Mouse (Mus musculus) heart, embryonic 13.5 days (tissue): Measurements from ENCODE around the gene Zfp36l1. TPM values are rescaled to one million over a fixed set of nuclear protein-coding genes. Genes with fewer than 3 reads are reported as not detected.
A peak's percentile ranks its signal among the peaks of the same experiment; 100 is the strongest.
"Not testable (repeated sequence)": the region's sequence is repeated elsewhere in the genome, so short reads cannot be mapped to it uniquely, and the experiment has no call there.

Experiments
- ATAC-seq: fragments of 200-750 bp; cut with Nextera tagmentation; 2 replicates; pipeline ENCODE4 v1.8.0; 2017; ENCODE audit warnings: moderate TSS enrichment; ENCODE audit not compliant: insufficient number of reproducible peaks, low FRiP score, low TSS enrichment; ENCODE audit errors: extremely low read depth
- H3K27ac ChIP-seq: fragments of 300-500 bp; sonication (generic); replicated peaks from 2 replicates; pipeline ENCODE4 v1.5.1; 2015; ENCODE audit warnings: moderate library complexity, mild to moderate bottlenecking, inconsistent platforms
- H3K27me3 ChIP-seq: fragments of 300-500 bp; sonication (generic); replicated peaks from 2 replicates; pipeline ENCODE4 v1.6.1; 2015; ENCODE audit warnings: mild to moderate bottlenecking, inconsistent platforms
- H3K36me3 ChIP-seq: fragments of 300-500 bp; sonication (generic); 2 replicates; pipeline ENCODE4 v1.6.1; 2015; ENCODE audit warnings: mild to moderate bottlenecking, inconsistent platforms
- H3K4me1 ChIP-seq: fragments of 300-500 bp; sonication (generic); 2 replicates; pipeline ENCODE4 v1.6.1; 2015; ENCODE audit warnings: inconsistent platforms
- H3K4me2 ChIP-seq: fragments of 300-500 bp; sonication (generic); 2 replicates; pipeline ENCODE4 v1.6.1; 2015; ENCODE audit warnings: inconsistent platforms, mild to moderate bottlenecking, moderate library complexity
- H3K4me3 ChIP-seq: fragments of 300-500 bp; sonication (generic); 2 replicates; pipeline ENCODE4 v1.5.1; 2015; ENCODE audit warnings: moderate library complexity, mild to moderate bottlenecking, inconsistent platforms
- H3K9ac ChIP-seq: fragments of 300-500 bp; sonication (generic); 2 replicates; pipeline ENCODE4 v1.6.1; 2015; ENCODE audit warnings: inconsistent platforms, mild to moderate bottlenecking, moderate library complexity
- H3K9me3 ChIP-seq: fragments of 300-500 bp; sonication (generic); 2 replicates; pipeline ENCODE4 v1.6.1; 2016; ENCODE audit warnings: inconsistent platforms
- WGBS: fragments of 180-500 bp; shearing (Covaris S2); methylation state at CpG from one replicate; pipeline ENCODE4 v1.1.7; 2015; ENCODE audit warnings: mixed read lengths; 5-methylcytosine and 5-hydroxymethylcytosine counted together
- polyA plus RNA-seq: library from polyadenylated mRNA; unstranded; fragments of >200 nt; fragmentation: Nextera tagmentation; extraction: Ambion mirVana; gene quantifications from 2 replicates; pipeline ENCODE4 v1.2.1, GENCODE M21; 2015

Gene Zfp36l1
- polyA plus RNA-seq, 1 experiment from 2014 or later = 96.2 TPM

DNA sequence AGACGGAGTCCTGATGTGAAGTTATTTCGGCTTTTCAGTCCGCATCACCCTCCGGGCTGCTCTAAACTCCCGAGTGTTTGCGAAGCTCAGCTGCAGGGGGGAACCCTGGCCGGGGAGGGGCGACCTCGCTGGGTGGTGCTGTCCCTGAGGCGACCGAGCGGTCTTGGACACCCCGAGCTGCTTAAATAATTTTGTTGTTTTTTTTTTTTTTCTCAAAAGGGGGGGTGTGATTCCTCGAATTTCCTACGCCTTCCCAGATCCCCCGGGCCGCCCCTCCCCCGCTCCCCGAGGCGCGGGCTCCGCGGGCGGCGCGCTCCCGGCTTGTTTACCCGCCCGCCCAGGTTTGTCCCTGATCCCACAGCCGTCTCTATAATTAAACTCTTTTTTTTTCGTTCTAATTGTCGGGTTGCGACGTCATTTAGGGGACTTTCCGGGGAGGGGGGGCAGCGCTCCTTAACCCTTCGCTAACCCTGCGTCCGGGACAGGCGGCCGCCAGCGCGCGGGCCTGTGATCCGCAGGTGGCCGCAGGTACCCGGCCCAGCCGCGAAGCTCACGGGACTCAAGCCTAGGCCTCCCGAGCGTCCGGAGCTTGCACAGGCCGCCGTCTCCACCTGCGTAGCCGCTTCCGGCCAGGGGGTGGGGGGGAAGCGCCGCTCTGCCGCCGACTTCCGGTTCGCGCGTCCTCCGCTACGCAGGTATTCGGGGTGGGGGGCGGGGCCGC, 2.5 kb upstream of the Zfp36l1 start:
- Histone ChIP-seq H3K4me3 (peak overlapping the region; percentile 89), H3K9me3 (no peaks in the 10 kb centered on the region), H3K4me2 (peak overlapping the region; percentile 84), H3K36me3 (peaks cover 19% of the 10 kb centered on the region), H3K4me1 (peaks cover 37% of the 10 kb centered on the region), H3K27ac (peak overlapping the region; percentile 99), H3K27me3 (no peaks in the 10 kb centered on the region), H3K9ac (peak overlapping the region; percentile 92)
- peak; percentile 75 for ATAC-seq
- under 1% methylated on average over 71 of the region's 71 CpGs for WGBS

DNA sequence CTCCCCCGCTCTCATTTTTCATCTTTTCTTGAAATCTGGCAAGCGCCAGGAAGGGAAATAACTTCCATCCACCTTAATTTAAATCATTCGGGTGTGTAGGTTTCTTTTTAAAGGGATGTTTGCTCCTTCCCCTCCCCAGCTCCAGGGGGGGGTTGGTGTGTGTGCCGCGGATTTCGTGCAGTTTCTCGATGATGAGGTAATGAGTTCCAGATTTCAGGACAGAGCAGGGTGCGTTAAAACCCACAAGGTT, 2.0 kb upstream of the Zfp36l1 start:
- no peak for ATAC-seq

DNA sequence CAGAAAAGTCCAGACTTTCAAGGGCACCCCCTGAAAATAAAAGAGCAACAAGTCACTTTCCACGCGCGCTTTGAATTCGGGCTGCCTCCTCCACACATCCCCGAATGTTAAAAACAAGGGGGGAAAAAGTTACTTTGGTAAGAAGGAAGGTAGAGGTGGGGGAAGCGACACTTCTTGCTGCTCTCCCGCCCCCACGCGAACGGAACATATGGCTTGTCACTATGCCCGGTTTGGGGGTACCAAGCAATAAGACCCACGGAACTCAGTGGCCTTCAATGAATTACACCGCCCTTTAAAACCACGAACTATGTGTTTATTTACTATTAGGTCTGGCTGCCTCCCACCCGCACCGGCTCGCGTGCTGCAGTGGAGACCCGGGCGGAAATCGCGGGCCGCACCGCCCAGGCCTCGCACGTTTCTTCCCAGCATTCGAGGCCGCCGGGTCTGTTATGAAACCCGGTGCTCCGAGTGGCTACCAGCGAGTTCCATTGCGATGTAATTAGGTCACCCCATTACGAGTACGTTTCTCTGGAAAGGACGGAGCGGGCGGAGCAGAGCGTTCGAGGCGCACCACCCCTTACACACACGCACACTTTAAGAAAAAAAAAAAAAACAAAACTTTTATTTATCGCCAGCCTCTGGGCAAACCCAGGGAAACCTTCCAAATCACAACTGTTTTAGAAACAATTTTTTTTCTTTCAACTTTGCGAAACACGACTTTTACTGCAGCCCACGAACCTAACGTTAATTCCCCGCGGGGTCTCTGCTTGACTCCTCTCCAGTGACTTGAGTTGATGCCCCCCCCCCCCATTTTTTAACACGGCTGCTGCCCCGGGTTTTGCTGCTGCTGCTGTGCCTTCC, 1.4 kb upstream of the Zfp36l1 start:
- ATAC-seq = no peak
- H3K36me3 ChIP-seq = peaks cover 20% of the 10 kb centered on the region
- WGBS = under 1% methylated on average over 51 of the region's 51 CpGs
- H3K27ac ChIP-seq = peak overlapping the region; percentile 99
- peak overlapping the region; percentile 92 for H3K9ac ChIP-seq
- peak overlapping the region; percentile 89 for H3K4me3 ChIP-seq
- H3K9me3 ChIP-seq = no peaks in the 10 kb centered on the region
- H3K4me1 ChIP-seq = peaks cover 48% of the 10 kb centered on the region
- peak overlapping the region; percentile 84 for H3K4me2 ChIP-seq
- H3K27me3 ChIP-seq = no peaks in the 10 kb centered on the region

More for the DNA sequence above, 2.0 kb upstream of the Zfp36l1 start:
- Histone ChIP-seq H3K27me3 (no peaks in the 10 kb centered on the region), H3K36me3 (peaks cover 19% of the 10 kb centered on the region), H3K4me3 (peak overlapping the region; percentile 89), H3K9ac (peak overlapping the region; percentile 92), H3K9me3 (no peaks in the 10 kb centered on the region), H3K4me1 (peaks cover 42% of the 10 kb centered on the region), H3K27ac (peak overlapping the region; percentile 99), H3K4me2 (peak overlapping the region; percentile 84)
- WGBS = 0% methylated on average over 8 of the region's 8 CpGs

DNA sequence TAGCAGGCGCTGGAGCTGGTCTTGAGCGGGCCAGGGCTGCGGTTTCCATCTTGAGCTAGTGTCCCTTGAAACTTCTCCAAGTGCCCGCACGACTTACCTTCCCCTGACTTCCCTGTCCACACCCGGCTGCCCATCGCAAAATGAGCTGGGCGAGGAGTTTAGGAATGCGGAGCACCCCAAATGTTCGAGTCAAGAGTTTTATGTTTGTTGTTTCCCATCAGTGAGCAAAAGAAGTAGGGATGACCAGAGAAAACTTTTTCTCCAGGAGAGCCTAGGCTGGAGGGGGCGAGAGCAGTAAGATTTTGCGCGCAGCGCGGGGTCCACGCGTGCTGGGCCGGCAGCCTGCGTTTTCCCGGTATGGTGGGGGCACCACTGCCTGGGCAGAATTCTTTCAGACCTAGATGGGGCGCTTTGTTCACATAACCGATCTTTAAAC, 791 bp upstream of the Zfp36l1 start:
- Histone ChIP-seq H3K4me2 (peak overlapping the region; percentile 84), H3K4me3 (peak overlapping the region; percentile 89), H3K4me1 (peaks cover 51% of the 10 kb centered on the region), H3K9me3 (no peaks in the 10 kb centered on the region), H3K9ac (peak overlapping the region; percentile 92), H3K36me3 (peaks cover 27% of the 10 kb centered on the region), H3K27ac (peak overlapping the region; percentile 99), H3K27me3 (no peaks in the 10 kb centered on the region)
- under 1% methylated on average over 22 of the region's 22 CpGs for WGBS
- ATAC-seq = no peak

GRCm38 (mm10) chr12:80112071-80112660, 647 bp downstream of the Zfp36l1 start:
- ATAC-seq = no peak
- WGBS = under 1% methylated on average over 26 of the region's 26 CpGs
- H3K4me1 ChIP-seq = peaks cover 45% of the 10 kb centered on the region

GRCm38 (mm10) chr12:80111131-80112070, 1.4 kb downstream of the Zfp36l1 start:
- Histone ChIP-seq H3K27me3 (no peaks in the 10 kb centered on the region), H3K4me2 (peak overlapping the region; percentile 84), H3K9me3 (no peaks in the 10 kb centered on the region), H3K27ac (peak overlapping the region; percentile 99), H3K4me3 (peak overlapping the region; percentile 89), H3K9ac (peak overlapping the region; percentile 92), H3K36me3 (peaks cover 39% of the 10 kb centered on the region), H3K4me1 (peaks cover 37% of the 10 kb centered on the region)
- WGBS = under 1% methylated on average over 29 of the region's 29 CpGs
- no peak for ATAC-seq

More at GRCm38 (mm10) chr12:80112071-80112660, 647 bp downstream of the Zfp36l1 start:
- H3K27ac ChIP-seq = peak overlapping the region; percentile 99
- H3K27me3 ChIP-seq = no peaks in the 10 kb centered on the region
- peak overlapping the region; percentile 84 for H3K4me2 ChIP-seq
- H3K36me3 ChIP-seq = peaks cover 36% of the 10 kb centered on the region
- peak overlapping the region; percentile 89 for H3K4me3 ChIP-seq
- peak overlapping the region; percentile 92 for H3K9ac ChIP-seq
- no peaks in the 10 kb centered on the region for H3K9me3 ChIP-seq

GRCm38 (mm10) chr12:80110546-80110870, 2.3 kb downstream of the Zfp36l1 start:
- peak overlapping the region; percentile 92 for H3K9ac ChIP-seq
- no peaks in the 10 kb centered on the region for H3K27me3 ChIP-seq
- no peak for ATAC-seq
- H3K4me2 ChIP-seq = peak overlapping the region; percentile 84
- peaks cover 33% of the 10 kb centered on the region for H3K4me1 ChIP-seq
- 4% methylated on average over 9 of the region's 9 CpGs for WGBS
- no peaks in the 10 kb centered on the region for H3K9me3 ChIP-seq
- H3K27ac ChIP-seq = peak overlapping the region; percentile 99
- H3K4me3 ChIP-seq = peak overlapping the region; percentile 89
- peaks cover 39% of the 10 kb centered on the region for H3K36me3 ChIP-seq

- peaks cover 39% of the 10 kb centered on the region for H3K36me3 ChIP-seq
- 10% methylated on average over 53 of the region's 53 CpGs for WGBS
- H3K27me3 ChIP-seq = no peaks in the 10 kb centered on the region
- H3K27ac ChIP-seq = peak overlapping the region; percentile 99
- H3K9me3 ChIP-seq = no peaks in the 10 kb centered on the region
- H3K4me2 ChIP-seq = peak overlapping the region; percentile 84
- H3K4me3 ChIP-seq = peak overlapping the region; percentile 89
- H3K9ac ChIP-seq = peak overlapping the region; percentile 92
- no peak for ATAC-seq
- peaks cover 33% of the 10 kb centered on the region for H3K4me1 ChIP-seq
Measured at GRCm38 (mm10) chr12:80109753-80110545, 2.9 kb downstream of the Zfp36l1 start.

DNA sequence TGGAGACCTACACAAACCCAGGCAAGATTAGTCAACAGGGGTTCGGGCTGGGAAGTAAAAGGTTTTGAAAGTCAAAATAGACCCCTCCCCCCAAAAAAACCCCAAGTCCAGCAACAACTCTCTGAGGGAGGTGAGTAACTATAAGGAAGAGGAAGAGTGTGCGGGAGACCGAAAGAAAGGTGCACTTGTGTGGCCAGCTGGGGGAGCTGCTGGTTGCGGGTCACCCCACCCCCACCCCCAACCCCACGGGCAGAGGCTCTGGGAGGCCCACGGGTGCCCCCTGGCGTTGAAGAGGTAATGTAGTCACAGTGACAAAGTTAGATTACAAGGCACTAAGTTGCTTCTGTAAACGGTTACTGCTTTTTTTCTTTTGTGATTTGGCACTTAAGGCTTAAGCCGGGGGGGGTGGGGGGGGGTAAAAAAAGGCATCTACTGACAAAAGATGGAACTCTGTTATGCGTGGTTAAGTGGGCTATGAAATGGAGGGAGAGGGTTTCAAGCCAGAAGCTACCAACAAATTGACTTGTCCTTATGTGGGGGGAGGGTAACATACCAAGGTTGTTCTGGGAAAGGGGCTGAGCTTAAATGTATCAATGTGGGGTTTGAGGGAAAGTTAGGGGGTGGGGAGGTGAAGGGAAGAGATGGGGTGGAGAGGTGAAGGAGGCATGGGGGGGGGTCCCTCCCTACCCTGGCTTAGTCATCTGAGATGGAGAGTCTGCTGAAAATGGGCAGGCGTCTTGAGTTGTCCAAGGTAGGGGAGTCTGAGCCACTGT, 3.7 kb downstream of the Zfp36l1 start:
- H3K9me3 ChIP-seq, H3K27me3 ChIP-seq, ATAC-seq: not testable (repeated sequence)
- Histone ChIP-seq H3K9ac (peak overlapping the region; percentile 92), H3K4me3 (peak overlapping the region; percentile 89), H3K27ac (peak overlapping the region; percentile 99), H3K4me2 (peak overlapping the region; percentile 84), H3K4me1 (peaks cover 28% of the 10 kb centered on the region), H3K36me3 (peaks cover 39% of the 10 kb centered on the region)
- 17% methylated on average over 11 of the region's 11 CpGs for WGBS
